Mouse (Mus musculus) heart, adult 2 months (tissue): ENCODE data around the gene Gm11027. TPM values are rescaled to one million over a fixed set of nuclear protein-coding genes. Genes with fewer than 3 reads are reported as not detected.

Experiments used
- DNase-seq, 2 experiments: peaks; one replicate each; pipeline ENCODE4 v3.0.0; 2021
- H3K27ac ChIP-seq: fragments of 200-600 bp; 2 replicates; pipeline ENCODE4 v1.8.1; 2022
- H3K27me3 ChIP-seq: fragments of 200-500 bp; 2 replicates; pipeline ENCODE4 v1.6.1; 2012; ENCODE audit warnings: mild to moderate bottlenecking, low read length, inconsistent platforms, mixed read lengths; ENCODE audit not compliant: control insufficient read depth, insufficient read depth
- H3K36me3 ChIP-seq: fragments of 200-500 bp; 2 replicates; pipeline ENCODE4 v1.6.1; 2012; ENCODE audit warnings: low read length, inconsistent platforms; ENCODE audit not compliant: control insufficient read depth, insufficient read depth
- H3K4me1 ChIP-seq: fragments of 200-500 bp; 2 replicates; pipeline ENCODE4 v1.6.1; 2011; ENCODE audit warnings: low read length; ENCODE audit not compliant: control insufficient read depth, insufficient read depth
- H3K4me3 ChIP-seq: fragments of 200-600 bp; 2 replicates; pipeline ENCODE4 v1.8.1; 2022
- H3K79me2 ChIP-seq: fragments of 200-500 bp; replicated peaks from 2 replicates; pipeline ENCODE4 v1.6.1; 2012; ENCODE audit warnings: mild to moderate bottlenecking, inconsistent platforms, low read length, moderate library complexity, mixed read lengths; ENCODE audit not compliant: control insufficient read depth, insufficient read depth
- H3K9ac ChIP-seq: fragments of 200-500 bp; 2 replicates; pipeline ENCODE4 v1.6.1; 2012; ENCODE audit warnings: low read depth, mild to moderate bottlenecking, control low read depth, inconsistent platforms, low read length, mixed read lengths
- CTCF ChIP-seq: fragments of 200-600 bp; IDR thresholded peaks from 2 replicates; pipeline ENCODE4 v1.8.1; 2022; ENCODE audit warnings: antibody characterized with exemption, mild to moderate bottlenecking, moderate library complexity
- EP300 ChIP-seq: fragments of 200-500 bp; IDR thresholded peaks from 2 replicates; pipeline ENCODE4 v1.6.1; 2011; ENCODE audit warnings: low read depth, low read length, control low read depth; ENCODE audit not compliant: insufficient read depth
- POLR2A ChIP-seq: fragments of 200-500 bp; IDR thresholded peaks from 2 replicates; pipeline ENCODE4 v1.6.1; 2011; ENCODE audit warnings: mild to moderate bottlenecking, low read depth, low read length, control low read depth; ENCODE audit not compliant: insufficient read depth
- WGBS: fragments of 180-500 bp; shearing (Covaris S2); methylation state at CpG from one replicate; pipeline ENCODE4 v1.1.7; 2018; 5-methylcytosine and 5-hydroxymethylcytosine counted together
- intact Hi-C: fragments of 180-260 bp; cut with DNase I; formaldehyde crosslinking; loops from one replicate; pipeline ENCODE4 v1.15.1; 2025
- microRNA-seq, 2 experiments: library from miRNA; unstranded; fragments of <30 nt; microRNA quantifications; one replicate each; pipeline ENCODE4 v1.2.0; 2021
- polyA plus RNA-seq: library from polyadenylated mRNA; depleted of rRNA; stranded (reverse); fragments of >200 nt; gene quantifications from 2 replicates; pipeline ENCODE4 v1.2.3, GENCODE M21; 2012; rRNA removed
- total RNA-seq, 2 experiments: library from RNA; stranded (reverse); gene quantifications; 2 replicates each; pipeline ENCODE4 v1.2.3; 2021

Gene Gm11027
- total and polyA plus RNA-seq, 3 experiments: not detected

GRCm38 (mm10) chr12:116313816-116314215 lies 38.6 kb downstream of the Gm11027 start:
- intact Hi-C loops: no loop called here
- no peak overlapping the region for H3K4me3 ChIP-seq
- H3K27ac ChIP-seq: no peak overlapping the region
- 69% methylated on average over 1 of the region's 1 CpGs for WGBS
- no peaks in the 10 kb centered on the region for H3K27me3 ChIP-seq
- H3K9ac ChIP-seq: no peak overlapping the region
- TF ChIP-seq EP300: no peak
- no peak for TF ChIP-seq CTCF
- no peak for TF ChIP-seq POLR2A
- peaks cover 8% of the 10 kb centered on the region for H3K4me1 ChIP-seq
- no peak for DNase-seq
- peaks cover 4% of the 10 kb centered on the region for H3K36me3 ChIP-seq
- peaks cover 3% of the 10 kb centered on the region; the same call in 1 of the 2 replicates for H3K79me2 ChIP-seq

GRCm38 (mm10) chr12:116315498-116315897 lies 40.3 kb downstream of the Gm11027 start:
- Histone ChIP-seq H3K27ac (no peak overlapping the region), H3K4me3 (no peak overlapping the region), H3K27me3 (no peaks in the 10 kb centered on the region), H3K9ac (no peak overlapping the region), H3K79me2 (peaks cover 2% of the 10 kb centered on the region; the same call in 1 of the 2 replicates), H3K4me1 (peaks cover 7% of the 10 kb centered on the region), H3K36me3 (peaks cover 4% of the 10 kb centered on the region)
- intact Hi-C loops: loop anchor here (5.0 kb wide), 1 partner anchor 33 kb away; the partner anchor contains the start of gene Esyt2
- 67% methylated on average over 3 of the region's 3 CpGs for WGBS
- no peak for DNase-seq
- TF ChIP-seq POLR2A (no peak), EP300 (no peak), CTCF (no peak)

- Histone ChIP-seq H3K4me3 (no peak overlapping the region), H3K27ac (no peak overlapping the region), H3K79me2 (peaks cover 2% of the 10 kb centered on the region; the same call in 1 of the 2 replicates), H3K27me3 (no peaks in the 10 kb centered on the region), H3K36me3 (peaks cover 4% of the 10 kb centered on the region), H3K9ac (no peak overlapping the region), H3K4me1 (peaks cover 7% of the 10 kb centered on the region)
- intact Hi-C loops: loop anchor here (5.0 kb wide), 1 partner anchor 36 kb away; the partner anchor contains the start of gene Esyt2
- no peak for DNase-seq
- TF ChIP-seq CTCF (no peak), EP300 (no peak), POLR2A (no peak)
- WGBS: 65% methylated on average over 1 of the region's 1 CpGs
Observed at GRCm38 (mm10) chr12:116317818-116318217, 42.6 kb downstream of the Gm11027 start.

Small RNAs within 50 kb of the gene (microRNA-seq; reads per million reads assigned to microRNA genes)
- 0 reads per million in 2 experiments for gene Gm23190

Other genes starting within 250 kb of the Gm11027 start
- 10 to 100 TPM; 24.3 to 25.5 TPM for gene Zfp386, start 227.7 kb upstream of the Gm11027 start, total RNA-seq
- gene Zfp386, start 227.7 kb upstream of the Gm11027 start, polyA plus RNA-seq: 10.7 and 21.7 TPM in 2 replicates
- 1 to 10 TPM in 1 of 2 experiments, under 1 TPM in 1; 0.99 to 2.7 TPM for gene Vipr2, start 197.7 kb upstream of the Gm11027 start, total RNA-seq
- 1.2 and 1.8 TPM in 2 replicates for gene Vipr2, start 197.7 kb upstream of the Gm11027 start, polyA plus RNA-seq
- 1 to 10 TPM; 2.3 to 2.4 TPM for gene Wdr60, start 12.4 kb upstream of the Gm11027 start, total RNA-seq
- gene Wdr60, start 12.4 kb upstream of the Gm11027 start, polyA plus RNA-seq: 1.8 and 2.4 TPM in 2 replicates
- 10 to 100 TPM; 24.6 to 27.8 TPM for gene Esyt2, start 5.8 kb downstream of the Gm11027 start, total RNA-seq
- gene Esyt2, start 5.8 kb downstream of the Gm11027 start, polyA plus RNA-seq: 7.5 and 11.3 TPM in 2 replicates
- gene Ncapg2, start 130.0 kb downstream of the Gm11027 start, total RNA-seq: 1 to 10 TPM; 1.9 to 2.4 TPM
- gene Ncapg2, start 130.0 kb downstream of the Gm11027 start, polyA plus RNA-seq: 0.55 and 1.2 TPM in 2 replicates
- gene Ptprn2, start 210.3 kb downstream of the Gm11027 start, total RNA-seq: under 1 TPM in 1 of 2 experiments, not detected in 1; 0.23 TPM
- 0.21 and 0.32 TPM in 2 replicates for gene Ptprn2, start 210.3 kb downstream of the Gm11027 start, polyA plus RNA-seq